Mouse (Mus musculus) bone marrow, adult 2 months (tissue): ENCODE results near the gene Wasf2.

Experiments
- CTCF ChIP-seq: fragments of 200-500 bp; IDR thresholded peaks from 2 replicates; pipeline ENCODE4 v1.5.1; 2011; ENCODE audit warnings: low read length, control low read depth; ENCODE audit not compliant: control insufficient read depth, insufficient read depth
- POLR2A ChIP-seq: fragments of 200-500 bp; IDR thresholded peaks from 2 replicates; pipeline ENCODE4 v1.6.1; 2011; ENCODE audit warnings: low read depth, mild to moderate bottlenecking, control low read depth, low read length, borderline replicate concordance; ENCODE audit not compliant: control insufficient read depth

- no peak for TF ChIP-seq CTCF
- TF ChIP-seq POLR2A = no peak
Observed at GRCm38 (mm10) chr4:133237911-133238310, 107.6 kb downstream of the Wasf2 start.
